Mouse (Mus musculus) liver, postnatal 0 days (tissue): ENCODE results near the gene Foxj3.

Experiments
- CTCF ChIP-seq: sonication (generic); IDR thresholded peaks from 2 replicates; pipeline ENCODE4 v1.5.1; 2016; ENCODE audit warnings: antibody characterized with exemption, low read depth
- EP300 ChIP-seq: IDR thresholded peaks from 2 replicates; pipeline ENCODE4 v1.6.1; 2016; ENCODE audit warnings: antibody characterized with exemption, low read depth, mild to moderate bottlenecking

- TF ChIP-seq CTCF (no peak), EP300 (no peak)
These were observed 128.4 kb downstream of the Foxj3 start for GRCm38 (mm10) chr4:119665166-119665565.
